In the genomic region with DNA sequence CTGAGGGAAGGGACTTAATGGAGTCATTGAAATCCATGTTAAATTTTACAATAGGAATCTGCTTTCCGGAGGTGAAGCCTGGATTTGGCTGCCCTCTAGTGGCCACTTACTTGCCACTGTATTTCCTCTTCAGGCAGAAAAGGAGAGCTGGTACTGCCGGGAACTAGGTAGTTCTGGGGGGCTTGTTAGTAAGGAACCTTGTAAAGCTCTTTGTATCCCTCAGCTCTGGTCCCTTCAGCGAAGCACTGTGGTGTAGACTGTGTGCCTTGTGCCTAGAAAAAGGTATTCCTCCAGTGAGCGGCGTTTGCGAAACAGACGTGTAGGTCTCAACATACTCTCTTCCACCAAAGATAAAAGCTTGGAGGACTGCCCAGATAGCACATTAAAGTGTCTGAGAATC, we compare ENCODE assay signal across 9 mouse cellular contexts. TPM values are rescaled to one million over a fixed set of nuclear protein-coding genes. Genes with fewer than 3 reads are reported as not detected.
A peak's percentile ranks its signal among the peaks of the same experiment; 100 is the strongest.
DNase-seq lines count a peak whose midpoint lies in the region; ATAC-seq and TF ChIP-seq lines count a peak whose summit lies in the region.
"Had no signal": no experiment of that assay in that cellular context is flagged by ENCODE, and none has a peak within 500 bp of the region (broad histone marks: within the 10 kb centered on the region; RNA-seq: fewer than 3 reads in every experiment).

No protein-coding gene starts in this region.

- TF ChIP-seq POLR2A in bone marrow, adult 2 months (IDR thresholded peaks at IDR 0.05; ENCODE audit: borderline replicate concordance, control insufficient read depth, low read depth, low read length): no peak
- TF ChIP-seq POLR2A in embryonic fibroblast, embryonic 13.5 days (IDR thresholded peaks at IDR 0.05; ENCODE audit: low read depth, low read length): no peak

- TF ChIP-seq CTCF in bone marrow, adult 2 months (IDR thresholded peaks at IDR 0.05; ENCODE audit: control insufficient read depth, insufficient read depth, low read length): peak; percentile 53
- TF ChIP-seq CTCF in embryonic fibroblast, embryonic 13.5 days (IDR thresholded peaks at IDR 0.05; ENCODE audit: borderline replicate concordance, insufficient read depth, low read length): peak; percentile 34; the same call in 1 of the 2 replicates

- WGBS in bone marrow, adult 2 months: 37% methylated on average over 7 of the region's 7 CpGs

- no peak overlapping the region for H3K4me3 ChIP-seq in bone marrow, adult 2 months (replicated peaks; ENCODE audit: control insufficient read depth, low read depth, low read length)
- H3K4me3 ChIP-seq in embryonic fibroblast, embryonic 13.5 days (ENCODE audit: insufficient read depth, low read length): no peak overlapping the region

- intact Hi-C loops in heart, postnatal 14 days (cut with DNase I): loop anchor here (2.0 to 10.0 kb wide), 3 partner anchors 89 to 353 kb away; a partner anchor contains a TSS

- ATAC-seq in CD4-positive, CD25-positive, alpha-beta regulatory T cell, adult 4 months: no peak
- ATAC-seq in megakaryocyte progenitor cell, adult 5-6 weeks (replicated peaks; ENCODE audit: poor library complexity): peak; percentile 65

- H3K27ac ChIP-seq in bone marrow, adult 2 months (ENCODE audit: control insufficient read depth, insufficient read depth, low read depth, low read length, poor library complexity): no peak overlapping the region
- H3K27ac ChIP-seq in embryonic fibroblast, embryonic 13.5 days (ENCODE audit: insufficient read depth, low read length): no peak overlapping the region

- H3K4me1 ChIP-seq in bone marrow, adult 2 months (ENCODE audit: control insufficient read depth, insufficient read depth, low read length): no peaks in the 10 kb centered on the region
- H3K4me1 ChIP-seq in embryonic fibroblast, embryonic 13.5 days (ENCODE audit: control insufficient read depth, insufficient read depth, low read length): no peaks in the 10 kb centered on the region

- DNase-seq in CD4-positive, CD25-positive, alpha-beta regulatory T cell, adult 2 months (ENCODE audit: low read depth, low spot score): peak; percentile 74
- peak; percentile 54 to 77 for DNase-seq in heart, postnatal 14 days
- DNase-seq in layer of hippocampus, adult 18-20 months (ENCODE audit: low spot score in 2 of 2): peak; percentile 39 to 80
- peak; percentile 77 for DNase-seq in right cerebral cortex, postnatal 4 days

RNA-seq across cellular contexts. Expression of a gene that starts 5.4 kb away (rescaled TPM):
- not detected for polyA plus RNA-seq in CD4-positive, CD25-positive, alpha-beta regulatory T cell, adult 4 months (2017; shearing (Covaris generic))
- polyA plus RNA-seq in bone marrow, adult 2 months (2011; ENCODE audit: insufficient read depth, insufficient read length, low replicate concordance, missing spikeins): 0.95 TPM in 1 of 2 replicates, not detected in the other
- not detected in 2 replicates for polyA plus RNA-seq in embryonic fibroblast, embryonic 13.5 days (2011; ENCODE audit: insufficient read length, low read depth, missing spikeins)
- total RNA-seq in heart, postnatal 14 days (2021): not detected
- not detected for total RNA-seq in layer of hippocampus, adult 18-20 months (2021)
- not detected in 2 replicates for total RNA-seq in megakaryocyte progenitor cell, adult 5-6 weeks (2015)
- not detected in 2 replicates for total RNA-seq in megakaryocyte progenitor cell, adult 5-6 weeks (2017)
- polyA plus RNA-seq: liver, embryonic 16.5 days had no signal

RNA-seq across cellular contexts. Expression of a gene that starts 10.7 kb away (rescaled TPM):
- polyA plus RNA-seq in CD4-positive, CD25-positive, alpha-beta regulatory T cell, adult 4 months (2017; shearing (Covaris generic)): not detected
- not detected in 2 replicates for polyA plus RNA-seq in bone marrow, adult 2 months (2011; ENCODE audit: insufficient read depth, insufficient read length, low replicate concordance, missing spikeins)
- not detected in 2 replicates for polyA plus RNA-seq in embryonic fibroblast, embryonic 13.5 days (2011; ENCODE audit: insufficient read length, low read depth, missing spikeins)
- 1 to 10 TPM in 1 of 2 experiments, under 1 TPM in 1; 0.44 to 1.6 TPM for total RNA-seq in heart, postnatal 14 days (2021)
- total RNA-seq in layer of hippocampus, adult 18-20 months (2021): under 1 TPM; 0.33 to 0.35 TPM
- not detected in 2 replicates for total RNA-seq in megakaryocyte progenitor cell, adult 5-6 weeks (2015)
- total RNA-seq in megakaryocyte progenitor cell, adult 5-6 weeks (2017): not detected in 2 replicates
